Mouse (Mus musculus): ENCODE data around the gene C77080.

The C77080 gene

DNA sequence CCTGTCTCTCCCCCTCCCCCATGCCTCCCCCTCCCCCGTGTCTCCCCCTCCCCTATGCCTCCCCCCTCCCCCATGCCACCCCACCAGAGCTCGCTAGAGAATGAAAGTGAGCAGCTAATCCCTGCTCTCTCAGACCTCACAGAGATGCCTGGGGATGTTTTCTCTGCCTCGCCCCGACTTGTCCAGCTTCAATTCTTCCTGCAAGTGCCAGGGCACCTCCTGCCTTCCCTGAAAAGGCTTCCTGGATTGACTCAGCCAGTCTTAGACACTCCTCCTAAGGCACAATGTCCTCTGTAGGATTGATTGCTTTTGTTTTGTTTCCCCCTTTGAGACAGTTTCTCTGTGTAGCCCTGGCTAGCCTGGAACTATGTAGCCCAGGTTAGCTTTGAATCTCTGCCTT, at the start of gene C77080:
Gene C77080, minus strand, starts transcription at position 209 of the 400 bp plus-strand sequence.
- in situ Hi-C loops (cut with MboI; ENCODE audit: low sequenced_read_pairs), result no loop called here

DNA sequence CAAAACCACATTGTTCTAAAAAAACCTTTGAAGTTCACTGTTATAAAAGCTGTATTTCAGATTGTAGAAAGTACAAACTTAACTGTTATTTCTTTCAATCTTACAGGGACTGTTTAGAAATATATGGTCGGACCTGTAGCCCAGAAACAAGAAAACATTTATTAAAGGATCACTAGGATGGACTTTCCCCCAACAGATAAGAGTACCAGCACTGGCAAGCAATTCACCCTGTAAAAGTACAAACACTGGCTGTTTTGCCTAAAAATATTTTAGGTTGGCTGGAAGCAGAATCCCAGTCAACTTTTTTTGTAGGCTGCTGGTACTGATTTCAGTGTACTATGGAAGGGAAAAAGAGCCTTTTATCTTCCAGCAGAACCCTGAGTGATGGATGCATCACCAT, 46.7 kb upstream of the C77080 start:
- in situ Hi-C loops (cut with MboI; ENCODE audit: low sequenced_read_pairs), result no loop called here

DNA sequence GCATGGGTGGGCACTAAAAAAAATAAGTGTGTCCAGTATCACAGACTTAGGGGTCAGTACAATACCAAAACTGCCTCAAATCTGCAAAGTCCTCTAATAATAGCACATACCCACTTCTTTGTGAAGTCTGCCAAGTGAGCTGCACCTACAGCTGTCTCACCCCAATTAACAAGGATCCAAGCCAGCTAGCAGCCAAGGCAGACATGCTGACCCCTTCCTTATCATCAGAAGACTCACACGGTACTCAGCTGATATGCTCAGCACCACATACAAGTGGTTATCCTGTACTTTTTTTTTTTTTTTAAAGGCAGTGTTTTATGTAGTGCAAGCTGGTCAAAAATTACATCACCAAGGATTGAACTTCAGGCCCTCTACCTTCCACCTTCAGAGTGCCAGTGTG, 43.1 kb upstream of the C77080 start:
- in situ Hi-C loops (cut with MboI; ENCODE audit: low sequenced_read_pairs), result no loop called here

DNA sequence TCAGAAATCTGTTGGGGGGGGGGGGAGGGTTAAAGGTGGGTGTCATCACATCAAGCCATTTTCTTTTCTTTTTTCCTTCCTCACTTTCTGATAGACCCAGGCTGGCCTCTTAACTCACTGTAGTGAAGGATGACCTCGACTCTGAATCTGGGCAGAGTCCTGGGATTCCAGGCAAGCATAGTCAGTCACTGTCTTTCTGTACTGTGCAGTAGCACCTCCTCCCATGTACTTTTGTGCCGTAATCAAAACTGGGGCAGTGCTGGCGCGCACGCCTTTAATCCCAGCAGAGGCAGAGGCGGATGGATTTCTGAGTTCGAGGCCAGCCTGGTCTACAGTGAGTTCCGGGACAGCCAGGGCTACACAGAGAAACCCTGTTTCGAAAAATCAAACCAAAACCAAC, 42.6 kb upstream of the C77080 start:
- in situ Hi-C loops (cut with MboI; ENCODE audit: low sequenced_read_pairs), result no loop called here

DNA sequence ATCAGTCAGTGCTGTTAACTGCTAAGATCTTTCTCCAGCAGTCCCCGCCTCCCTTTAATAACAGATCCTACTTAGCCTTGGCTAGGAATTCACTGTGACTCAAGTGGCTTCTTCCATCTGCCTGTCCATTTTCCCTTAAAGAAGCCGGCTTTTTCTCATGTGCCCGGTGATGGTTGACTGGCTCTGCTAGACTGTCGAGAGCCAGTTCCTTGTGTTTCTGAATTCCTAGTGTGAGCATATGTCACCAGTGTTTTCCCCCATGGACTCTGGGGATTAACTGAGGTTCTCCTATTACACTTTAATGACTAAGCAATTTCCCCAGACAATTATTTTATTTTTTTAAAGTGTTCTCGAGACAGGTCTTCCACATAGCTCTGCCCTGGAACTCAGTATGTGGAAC, 42.2 kb upstream of the C77080 start:
- in situ Hi-C loops (cut with MboI; ENCODE audit: low sequenced_read_pairs), result no loop called here

DNA sequence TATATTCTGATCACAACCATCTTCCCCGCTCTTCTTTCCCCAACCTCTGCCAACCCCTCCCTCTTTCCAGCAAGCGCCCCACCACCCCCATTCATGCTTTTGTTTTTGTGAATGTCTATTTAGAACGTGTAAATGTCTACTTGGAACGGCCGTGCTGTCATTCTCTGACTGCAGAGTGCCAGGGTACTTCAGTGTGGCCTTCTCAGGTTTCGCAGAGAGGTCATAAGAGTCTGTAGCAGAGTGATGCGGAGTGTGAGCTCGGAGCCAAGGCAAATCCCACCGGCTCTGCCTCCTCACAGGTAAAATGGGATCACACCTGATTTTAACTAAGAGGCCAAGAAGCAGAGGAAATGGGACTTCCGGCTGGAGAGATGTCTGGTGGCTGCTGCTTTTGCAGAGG, 37.9 kb upstream of the C77080 start:
- in situ Hi-C loops (cut with MboI; ENCODE audit: low sequenced_read_pairs), result no loop called here

DNA sequence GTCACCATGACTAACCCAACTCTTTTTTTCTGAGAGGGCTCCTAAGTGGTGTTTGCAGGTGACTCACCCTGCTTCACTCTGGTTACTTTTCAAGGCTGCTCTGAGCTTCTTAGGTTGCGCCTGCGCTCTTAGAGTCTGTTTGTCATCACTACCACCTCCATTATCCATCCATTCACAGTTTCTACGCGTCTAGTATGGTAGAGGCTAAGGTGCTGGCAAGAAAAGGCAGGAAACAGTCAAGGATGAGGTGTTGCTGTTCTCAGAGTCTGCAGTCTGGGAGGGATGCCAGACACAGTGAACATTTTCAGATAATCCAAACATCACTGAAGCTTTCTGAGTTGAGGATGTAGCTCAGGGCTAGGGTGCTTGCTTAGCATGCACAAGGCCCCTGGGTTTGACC, 36.5 kb upstream of the C77080 start:
- in situ Hi-C loops (cut with MboI; ENCODE audit: low sequenced_read_pairs), result no loop called here

DNA sequence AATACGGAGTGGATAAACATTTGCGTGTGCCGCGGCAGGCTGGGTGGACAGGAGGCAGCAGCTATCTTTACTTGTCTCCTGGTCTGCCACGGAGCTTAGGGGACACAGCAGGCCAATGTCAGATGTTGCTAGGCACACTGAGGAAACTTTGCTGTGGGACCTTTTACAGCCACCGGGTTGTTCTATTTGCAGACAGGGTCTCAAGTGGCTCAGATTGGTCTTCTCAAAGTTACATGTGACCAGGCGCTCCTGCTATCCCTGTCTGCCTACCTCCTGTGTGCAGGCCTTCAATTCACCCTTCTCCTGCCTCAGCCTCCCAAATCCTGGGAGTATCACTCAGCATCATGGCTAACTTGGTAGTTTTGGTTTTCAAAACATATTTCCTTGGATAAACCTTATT, 34.9 kb upstream of the C77080 start:
- in situ Hi-C loops (cut with MboI; ENCODE audit: low sequenced_read_pairs), result no loop called here

DNA sequence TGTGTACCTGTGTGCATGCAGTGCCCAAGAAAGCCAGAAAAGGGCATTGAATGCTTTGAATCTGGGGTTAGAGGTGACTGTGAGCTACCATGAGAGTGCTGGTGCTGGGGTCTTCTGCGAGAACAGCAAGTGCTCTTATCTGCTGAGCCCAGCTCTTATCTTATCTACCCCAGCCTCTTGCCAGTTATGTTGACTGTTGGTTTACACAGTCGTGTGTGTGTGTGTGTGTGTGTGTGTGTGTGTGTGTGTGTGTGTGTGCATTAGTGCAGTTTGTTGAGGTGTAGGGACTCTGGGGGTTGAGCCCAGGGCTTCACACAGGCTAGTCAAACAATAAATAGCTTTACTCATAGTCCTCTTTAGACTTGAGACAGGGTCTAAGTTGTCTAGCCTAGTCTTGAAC, 34.0 kb upstream of the C77080 start:
- in situ Hi-C loops (cut with MboI; ENCODE audit: low sequenced_read_pairs), result no loop called here

DNA sequence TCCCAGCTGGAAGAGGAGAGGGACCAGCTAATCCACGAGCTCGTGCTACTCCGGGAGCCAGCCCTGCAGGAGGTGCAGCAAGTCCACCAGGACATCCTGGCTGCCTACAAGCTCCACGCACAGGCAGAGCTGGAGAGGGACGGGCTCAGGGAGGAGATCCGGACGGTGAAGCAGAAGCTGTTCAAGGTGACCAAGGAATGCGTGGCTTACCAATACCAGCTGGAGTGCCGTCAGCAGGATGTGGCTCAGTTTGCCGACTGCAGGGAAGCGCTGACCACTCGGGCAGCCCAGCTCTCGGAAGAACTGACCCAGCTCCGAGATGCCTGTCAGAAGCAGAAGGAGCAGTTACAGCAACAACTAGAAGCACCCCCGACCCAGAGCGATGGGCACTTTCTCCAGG, 32.5 kb upstream of the C77080 start:
- in situ Hi-C loops (cut with MboI; ENCODE audit: low sequenced_read_pairs), result no loop called here

DNA sequence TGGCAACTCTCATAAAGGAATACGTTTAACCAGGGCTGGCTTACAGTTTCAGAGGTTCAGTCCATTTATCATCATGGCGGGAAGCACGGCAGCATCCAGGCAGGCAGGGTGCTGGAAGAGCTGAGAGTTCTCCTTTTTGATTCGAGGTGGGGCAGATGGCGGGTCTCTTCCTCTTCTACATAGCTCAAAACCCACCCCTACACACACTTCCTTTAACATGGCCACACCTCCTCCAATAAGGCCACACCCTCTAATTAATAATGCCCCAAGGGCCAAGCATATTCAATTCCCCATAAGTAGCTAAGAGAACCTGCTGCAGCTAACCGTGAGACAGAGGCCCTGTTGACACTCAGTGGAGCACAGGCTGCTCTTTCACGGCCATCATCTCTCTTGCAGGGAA, 31.6 kb upstream of the C77080 start:
- in situ Hi-C loops (cut with MboI; ENCODE audit: low sequenced_read_pairs), result no loop called here

DNA sequence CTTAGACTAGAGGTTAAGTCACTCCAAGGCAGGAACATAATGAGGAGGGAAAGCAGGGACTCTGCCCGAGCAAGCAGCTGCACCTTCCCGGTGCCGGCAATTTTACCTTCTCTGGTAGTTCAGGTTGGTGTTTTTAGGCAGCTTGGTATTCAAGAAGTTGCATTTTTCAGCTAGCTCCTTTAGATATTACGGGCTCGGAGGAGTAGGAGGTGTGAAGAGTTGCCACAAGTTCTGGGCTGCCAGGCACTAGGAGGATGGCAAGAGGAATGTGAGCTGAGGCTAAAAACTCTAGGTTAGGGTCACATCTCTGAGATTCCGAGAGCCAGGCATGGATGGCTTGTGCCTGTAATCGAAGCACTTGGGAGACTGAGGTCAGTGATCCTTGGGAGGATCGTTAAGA, 28.5 kb upstream of the C77080 start:
- in situ Hi-C loops (cut with MboI; ENCODE audit: low sequenced_read_pairs), result no loop called here

DNA sequence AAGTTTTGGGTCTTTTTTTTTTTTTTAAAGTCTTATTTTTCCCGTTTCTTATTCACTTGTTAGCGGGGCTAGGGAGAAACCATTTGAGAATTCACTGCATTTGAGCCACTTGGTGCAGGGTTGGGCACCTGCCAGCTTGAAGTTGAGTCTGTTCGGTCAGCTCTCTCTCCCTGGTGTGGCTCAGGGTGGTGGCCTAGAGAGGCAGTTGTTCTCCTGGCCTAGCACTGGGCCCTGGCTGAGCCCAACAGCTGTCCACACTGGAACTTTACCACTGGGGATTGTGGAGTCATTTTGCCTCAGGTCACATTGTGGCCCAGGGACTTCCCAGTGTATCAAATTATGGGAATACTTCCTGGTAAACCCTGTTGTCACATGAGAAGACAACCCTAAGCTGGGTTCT, 26.9 kb upstream of the C77080 start:
- in situ Hi-C loops (cut with MboI; ENCODE audit: low sequenced_read_pairs), result no loop called here

DNA sequence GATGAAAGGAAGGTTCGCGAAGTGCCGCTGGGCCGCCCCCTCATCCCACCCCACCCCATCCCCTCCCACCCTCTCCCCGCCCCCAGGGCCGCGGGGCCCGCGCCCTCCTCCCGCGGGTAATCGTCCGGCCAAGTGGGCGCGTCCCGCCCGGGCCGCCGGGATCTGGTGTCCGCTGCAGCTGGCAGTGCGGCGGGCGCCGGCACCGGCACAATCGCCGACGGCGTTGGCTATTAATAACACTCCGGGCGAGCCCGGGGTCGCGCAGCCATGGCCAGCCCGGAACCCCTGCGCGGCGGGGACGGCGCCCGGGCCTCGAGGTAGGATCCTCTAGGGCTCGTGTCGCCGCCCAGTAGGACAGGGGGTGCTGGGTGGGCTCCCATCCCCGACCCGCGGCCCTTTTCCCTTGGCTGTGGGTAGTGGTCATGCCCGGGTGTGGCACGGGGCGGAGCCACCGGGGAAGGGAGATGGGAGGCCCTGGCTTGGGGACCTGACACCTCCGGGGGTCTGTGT, 26.3 kb upstream of the C77080 start, which contains the start of gene Sync:
Gene Sync, plus strand, starts transcription at position 146 of the 510 bp plus-strand sequence.
- in situ Hi-C loops (cut with MboI; ENCODE audit: low sequenced_read_pairs), result no loop called here

DNA sequence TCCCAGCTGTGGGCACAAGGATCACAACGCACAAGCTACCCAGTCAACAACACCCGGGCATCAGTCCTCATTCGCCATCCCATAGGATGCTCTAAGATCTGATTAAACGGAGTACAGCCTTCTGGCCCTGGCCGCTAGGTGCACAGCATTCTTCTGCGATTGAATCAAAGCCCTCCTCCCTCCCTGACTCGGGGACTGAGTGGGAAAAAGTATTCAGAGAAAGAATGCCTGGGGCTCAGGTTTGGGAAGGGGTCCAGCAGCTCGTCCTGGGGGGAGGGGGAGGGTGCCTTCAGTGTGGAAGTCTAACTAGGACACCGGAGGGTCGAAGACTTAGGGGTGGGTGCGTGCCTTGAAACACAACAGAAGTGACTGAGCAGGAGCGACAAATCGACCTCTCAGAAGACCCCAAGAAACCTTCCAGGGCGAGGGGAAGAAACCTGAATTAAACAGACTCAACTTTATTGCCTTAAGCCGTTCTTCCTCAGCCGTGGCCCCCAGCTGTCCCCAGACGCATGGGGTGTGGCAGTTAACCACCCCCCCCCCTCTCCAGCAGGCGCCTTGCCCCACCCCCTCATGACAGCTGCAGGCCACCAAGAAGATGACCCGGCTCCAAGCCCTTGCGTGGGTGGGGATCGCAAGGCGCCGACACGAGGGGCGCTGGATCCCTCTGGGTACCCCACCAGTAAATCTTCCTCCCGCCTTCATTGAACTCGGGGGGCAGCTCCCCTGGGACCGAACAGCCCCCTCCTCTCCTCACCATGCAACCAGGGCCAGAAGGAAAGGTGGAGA, 25.7 kb upstream of the C77080 start:
- in situ Hi-C loops (cut with MboI; ENCODE audit: low sequenced_read_pairs), result no loop called here

DNA sequence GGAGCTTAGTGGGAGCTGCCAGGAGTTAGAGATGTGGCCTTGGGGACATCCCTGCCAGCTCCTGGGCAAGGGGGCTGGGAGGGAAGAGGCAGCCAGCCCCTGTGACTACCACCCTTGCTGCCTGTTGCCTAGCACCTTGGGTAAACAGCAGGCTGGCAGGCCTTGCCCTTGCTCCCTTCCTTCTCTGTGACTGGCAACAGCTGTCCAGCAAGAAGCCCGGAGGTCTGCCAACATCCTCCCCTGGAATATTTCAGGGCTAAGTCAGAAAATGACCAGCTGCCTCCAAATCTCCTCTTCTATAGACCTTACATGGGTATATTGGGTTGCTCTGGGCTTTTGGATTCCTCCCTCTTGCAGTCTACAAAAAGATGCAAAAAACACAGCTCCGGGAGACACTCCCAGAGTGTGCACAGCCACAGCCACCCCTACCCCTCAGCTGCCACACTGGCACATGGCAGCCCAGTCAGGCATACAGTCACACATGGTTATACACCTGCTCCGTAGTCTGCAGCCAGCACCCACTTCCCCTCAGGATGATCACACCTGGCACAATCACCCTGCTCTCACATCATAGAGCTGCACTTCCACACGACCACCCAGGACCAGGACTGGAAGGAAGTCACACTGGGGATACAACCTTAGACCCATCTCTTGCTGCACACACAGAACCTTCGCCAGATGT, 24.9 kb upstream of the C77080 start:
- in situ Hi-C loops (cut with MboI; ENCODE audit: low sequenced_read_pairs), result no loop called here

DNA sequence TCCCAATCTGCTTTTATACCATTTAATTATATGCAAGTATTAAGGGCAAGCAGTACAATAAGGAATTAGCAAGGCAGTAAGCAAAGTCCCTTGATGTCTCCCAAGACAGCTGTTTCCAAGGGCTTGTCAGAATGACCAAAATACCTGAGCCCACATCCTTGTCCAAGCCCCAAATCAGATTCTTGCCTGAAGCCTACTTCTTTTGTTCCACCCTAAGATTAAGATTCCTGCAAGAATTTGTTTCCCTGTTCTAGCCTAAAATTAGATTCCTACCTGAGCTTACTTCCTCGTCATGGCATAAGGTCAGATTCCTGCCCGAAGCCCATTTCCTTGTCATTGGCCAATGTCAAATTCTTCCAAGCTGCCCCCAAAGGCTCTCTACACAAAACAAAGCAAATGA, 23.5 kb upstream of the C77080 start:
- in situ Hi-C loops (cut with MboI; ENCODE audit: low sequenced_read_pairs), result no loop called here

DNA sequence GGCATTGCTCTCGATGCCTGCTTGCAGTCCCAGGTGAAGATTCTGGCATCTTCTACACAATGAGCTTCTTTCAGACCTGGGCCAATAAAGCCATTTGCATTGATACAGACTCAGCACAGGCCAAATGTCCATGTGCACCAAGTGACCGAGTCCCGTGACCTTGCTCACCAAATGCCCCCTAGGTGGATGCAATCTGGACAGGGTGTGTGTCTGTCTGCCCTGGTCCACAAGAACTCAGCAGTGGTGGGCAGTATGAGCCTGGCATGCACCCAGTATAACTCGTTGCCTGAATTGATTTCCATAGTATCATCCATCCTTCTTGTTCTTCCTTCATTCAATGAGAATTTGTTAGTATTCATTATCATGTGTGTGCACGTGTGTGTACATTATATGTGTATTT, 22.0 kb upstream of the C77080 start:
- in situ Hi-C loops (cut with MboI; ENCODE audit: low sequenced_read_pairs), result no loop called here

DNA sequence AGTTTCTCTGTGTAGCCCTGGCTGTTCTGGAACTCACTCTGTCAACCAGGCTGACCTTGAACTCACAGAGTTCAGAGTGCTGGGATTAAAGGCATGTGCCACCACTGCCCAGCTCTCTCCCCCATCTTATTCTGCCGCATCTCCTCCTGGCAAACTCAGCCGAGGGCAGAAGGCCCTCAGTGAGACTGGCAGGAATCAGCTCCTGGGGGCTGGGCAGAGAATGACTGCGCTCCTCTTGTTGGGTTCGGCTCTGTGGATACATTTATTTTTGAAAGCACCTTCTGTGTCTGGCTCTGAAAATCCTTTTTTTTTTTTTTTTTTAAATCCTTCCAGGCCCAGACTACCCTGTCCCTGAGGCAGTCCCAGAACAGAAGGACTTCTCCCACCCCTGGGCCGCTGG, 21.6 kb upstream of the C77080 start:
- in situ Hi-C loops (cut with MboI; ENCODE audit: low sequenced_read_pairs), result no loop called here

DNA sequence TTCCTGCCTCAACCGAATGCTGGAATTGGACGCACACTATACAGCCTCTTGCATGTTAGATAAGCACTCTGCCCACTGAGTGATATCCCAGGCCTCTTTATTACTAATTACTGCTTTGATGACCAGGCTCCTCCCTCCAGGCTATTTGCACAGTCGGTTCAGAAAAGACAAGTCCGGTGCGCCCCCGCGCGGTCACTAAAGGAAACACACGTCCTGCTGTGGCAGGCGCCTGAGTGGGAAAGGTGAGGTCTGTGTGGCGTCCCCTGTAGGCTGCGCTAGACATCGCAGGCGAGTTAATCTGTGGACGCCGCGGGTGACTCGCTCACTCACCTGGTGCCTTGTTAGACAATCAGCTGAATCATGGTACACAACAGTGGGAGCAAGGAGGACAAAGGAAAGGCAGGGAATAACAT, 15.3 kb upstream of the C77080 start:
- in situ Hi-C loops (cut with MboI; ENCODE audit: low sequenced_read_pairs), result loop anchor here (5.0 kb wide), 1 partner anchor 59 kb away; no protein-coding TSS in a partner anchor

DNA sequence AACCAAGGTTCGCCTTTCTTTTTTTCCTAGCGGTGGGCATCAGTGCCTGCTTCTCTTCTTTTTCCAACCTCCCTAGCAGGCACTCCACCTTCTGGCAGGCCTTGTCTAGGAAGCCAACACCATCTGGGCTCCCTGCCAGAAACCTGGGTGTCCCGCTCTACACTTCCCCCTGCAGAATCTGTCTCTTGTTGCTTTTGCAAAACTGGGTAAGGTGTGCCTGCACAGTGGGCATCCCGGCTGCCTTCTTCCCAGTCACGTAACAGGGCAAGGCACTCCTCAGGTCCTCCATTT, 11.5 kb upstream of the C77080 start:
- in situ Hi-C loops (cut with MboI; ENCODE audit: low sequenced_read_pairs), result no loop called here

DNA sequence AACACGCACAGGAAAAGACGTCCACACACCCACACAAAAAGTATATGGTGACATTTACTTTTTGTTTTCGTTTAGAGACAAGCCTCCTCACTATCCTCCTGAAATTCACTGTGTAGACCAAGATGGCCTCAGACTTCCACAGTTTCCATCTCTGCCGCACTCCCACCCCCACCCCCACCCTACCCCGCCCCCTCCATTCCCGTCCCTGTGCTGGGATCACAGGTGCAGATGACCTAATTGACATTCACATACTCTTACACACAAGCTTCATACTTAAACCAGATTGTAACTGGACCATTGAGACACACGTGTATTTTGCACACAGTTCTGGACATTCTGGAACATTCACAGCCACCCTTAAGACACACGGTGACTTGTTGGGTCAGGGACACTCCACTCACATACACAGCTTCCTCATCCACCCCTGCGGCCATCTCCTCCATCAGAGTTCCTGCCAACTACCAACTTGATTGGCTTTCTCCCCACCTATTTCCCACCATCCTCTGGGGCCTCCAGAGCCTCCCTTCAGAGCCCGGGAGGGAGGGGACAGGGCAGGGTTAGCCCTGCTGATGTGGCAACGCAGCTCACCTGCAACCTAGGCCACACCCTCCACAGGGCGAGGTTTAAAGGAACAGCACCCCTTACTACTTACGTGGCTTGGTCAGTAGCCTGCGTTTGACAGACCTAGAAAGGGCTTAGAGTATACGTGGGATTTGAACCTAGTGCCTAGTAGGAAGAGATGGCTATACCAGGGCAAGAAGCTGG, 11.0 kb upstream of the C77080 start:
- in situ Hi-C loops (cut with MboI; ENCODE audit: low sequenced_read_pairs), result no loop called here
